Mouse (Mus musculus) left cerebral cortex, postnatal 25 days (tissue): ENCODE results near the gene Jaml. TPM values are rescaled to one million over a fixed set of nuclear protein-coding genes. Genes with fewer than 3 reads are reported as not detected.
A peak's percentile ranks its signal among the peaks of the same experiment; 100 is the strongest.

ENCODE experiments used
- DNase-seq, 2 experiments: peaks; one replicate each; pipeline ENCODE4 v3.0.0; 2022; ENCODE audit warnings: low spot score in 2 of 2, mixed read lengths in 1 of 2
- intact Hi-C: fragments of 180-260 bp; cut with DNase I; formaldehyde crosslinking; loops from one replicate; pipeline ENCODE4 v1.15.1; 2025
- total RNA-seq, 2 experiments: library from RNA; stranded (reverse); gene quantifications; 2 replicates each; pipeline ENCODE4 v1.2.3; 2021

Gene Jaml
- total RNA-seq, 2 experiments from 2014 or later = 0.87 to 0.89 TPM

DNA sequence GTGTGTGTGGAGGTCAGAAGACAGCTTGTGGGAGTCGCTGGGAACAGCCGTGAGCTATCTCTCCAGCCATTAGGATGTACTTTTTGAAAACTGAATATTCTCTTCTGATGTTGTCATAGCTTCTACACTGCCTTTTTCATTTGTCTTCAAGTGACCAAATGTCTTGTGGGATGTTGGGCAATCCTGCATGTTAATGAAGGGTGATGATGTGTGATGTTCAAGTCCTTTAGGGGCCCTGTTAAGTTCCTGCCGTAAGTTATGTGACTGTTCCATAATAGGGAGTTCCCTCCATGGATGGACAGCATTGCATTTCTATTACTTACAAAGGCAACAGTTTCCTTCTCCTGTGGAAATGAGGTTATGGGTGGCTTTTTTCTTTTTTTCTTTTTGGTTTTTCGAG, 12.2 kb upstream of the Jaml start:
- no peak for DNase-seq
- intact Hi-C loops = no loop called here

DNA sequence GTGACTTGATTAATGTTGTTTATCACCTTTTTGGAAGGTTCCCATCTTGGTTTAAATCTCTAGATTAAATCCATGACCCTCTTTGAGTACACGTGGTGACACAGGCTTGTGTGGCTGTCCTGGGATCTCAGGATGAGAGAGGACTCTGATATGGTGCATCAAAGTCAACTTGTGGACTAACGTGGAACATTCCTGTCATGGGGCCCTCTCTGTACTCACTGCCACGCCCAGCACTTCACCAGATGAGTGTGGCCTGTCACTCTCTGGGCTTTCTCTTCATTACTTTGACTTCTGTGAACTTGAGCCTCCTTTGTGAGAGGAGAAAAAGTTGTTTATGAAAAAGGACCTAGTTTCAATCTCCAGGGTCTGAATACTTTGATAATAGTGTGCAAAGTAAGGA, 7.2 kb upstream of the Jaml start:
- intact Hi-C loops = no loop called here
- no peak for DNase-seq

- intact Hi-C loops = no loop called here
- no peak for DNase-seq
Measured at GRCm38 (mm10) chr9:45077859-45078258, 1.1 kb upstream of the Jaml start.

GRCm38 (mm10) chr9:45083132-45083531, 4.1 kb downstream of the Jaml start:
- DNase-seq = no peak
- intact Hi-C loops = no loop called here

GRCm38 (mm10) chr9:45084556-45084955, 5.6 kb downstream of the Jaml start:
- intact Hi-C loops = no loop called here
- no peak for DNase-seq

DNA sequence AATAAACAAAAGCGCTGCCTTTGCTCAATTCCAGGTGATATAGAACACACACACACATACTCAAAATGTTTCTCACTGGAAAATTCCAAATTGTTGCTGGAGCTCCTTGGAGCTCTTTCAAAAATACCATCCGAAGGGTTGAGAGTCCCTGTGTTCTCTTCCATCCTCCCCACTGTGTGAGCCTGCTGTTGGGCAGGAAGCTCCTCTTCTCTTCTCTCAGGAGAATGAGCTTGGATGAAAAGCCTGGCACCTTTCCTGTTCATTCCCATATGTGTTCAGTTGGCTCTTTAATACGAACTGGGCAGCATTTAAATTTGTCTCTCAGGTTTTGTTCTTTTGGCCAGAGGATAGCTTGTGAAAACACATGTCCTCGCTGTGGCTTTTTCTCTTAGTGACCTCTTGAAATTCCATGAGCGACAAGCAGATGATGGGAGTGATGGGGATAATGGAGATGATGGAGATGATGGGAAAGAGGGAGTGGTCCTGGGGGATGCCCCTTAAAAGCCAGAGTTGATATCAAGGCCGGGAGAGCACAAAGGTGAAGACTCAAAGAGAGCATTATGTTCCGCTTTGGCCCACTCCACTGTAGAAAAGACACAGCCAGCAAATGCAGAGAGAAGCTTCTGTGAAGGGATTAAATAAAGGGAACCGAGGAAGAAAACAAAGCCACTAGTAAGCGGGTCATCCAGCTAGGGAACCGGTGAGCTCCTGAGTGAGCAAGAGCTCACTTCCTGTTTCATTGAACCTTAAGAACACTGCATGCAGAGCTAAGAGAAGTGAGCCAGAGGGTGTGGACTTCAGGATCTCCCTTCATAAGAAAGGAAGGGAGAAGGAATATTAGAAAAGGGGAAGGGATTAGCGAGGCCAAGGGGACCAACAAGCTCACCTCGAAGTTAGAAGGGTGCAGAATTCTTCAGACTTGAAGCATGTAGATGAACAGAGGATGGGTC, 7.0 kb downstream of the Jaml start:
- DNase-seq = no peak

DNA sequence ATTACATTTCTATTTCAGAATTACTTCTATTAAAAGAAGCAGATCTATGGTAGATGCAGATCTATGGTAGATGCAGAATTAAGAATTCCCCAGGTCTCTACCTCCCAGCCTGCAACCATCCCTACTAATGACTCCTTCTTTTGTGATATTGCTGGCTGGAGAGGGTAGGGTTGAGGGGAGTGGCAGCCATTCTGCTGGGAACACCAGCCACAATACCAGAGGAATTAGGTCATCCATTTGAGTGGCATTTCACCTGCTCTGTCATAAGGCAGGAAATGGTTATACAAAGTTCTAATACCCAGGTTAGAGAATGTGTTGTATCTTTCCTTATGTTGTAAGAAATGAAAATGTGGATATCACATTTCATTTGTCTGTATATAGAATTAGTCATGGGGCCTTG, 9.1 kb downstream of the Jaml start:
- DNase-seq = no peak

More for the DNA sequence above, 7.0 kb downstream of the Jaml start:
- intact Hi-C loops = no loop called here

GRCm38 (mm10) chr9:45090811-45091210, 11.8 kb downstream of the Jaml start:
- no peak for DNase-seq
- intact Hi-C loops = no loop called here

More for the DNA sequence above, 9.1 kb downstream of the Jaml start:
- intact Hi-C loops = no loop called here

- DNase-seq = no peak
- intact Hi-C loops = no loop called here
Measured at GRCm38 (mm10) chr9:45092641-45093040, 13.7 kb downstream of the Jaml start.

- intact Hi-C loops = no loop called here
- DNase-seq = no peak
Measured at GRCm38 (mm10) chr9:45095149-45095937, 16.4 kb downstream of the Jaml start.

DNA sequence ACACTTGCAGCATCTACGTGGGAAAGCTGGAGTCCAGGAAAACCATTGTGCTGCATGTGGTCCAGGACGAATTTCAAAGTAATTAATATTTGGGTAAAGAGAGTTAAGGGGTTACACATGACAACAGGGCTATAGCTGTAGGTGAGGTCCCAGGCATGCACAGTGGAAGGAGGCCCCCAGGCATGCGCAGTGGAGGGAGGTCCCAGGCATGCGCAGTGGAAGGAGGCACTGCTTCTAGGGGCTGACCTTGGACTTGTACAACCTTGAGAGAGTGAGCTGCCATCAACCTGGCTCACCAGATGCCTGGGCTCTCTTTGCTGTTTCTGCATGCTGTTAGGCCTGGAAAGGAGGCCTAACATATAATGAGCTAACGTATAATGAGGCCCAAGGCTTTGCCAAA, 18.9 kb downstream of the Jaml start:
- intact Hi-C loops = no loop called here
- DNase-seq = no peak

DNA sequence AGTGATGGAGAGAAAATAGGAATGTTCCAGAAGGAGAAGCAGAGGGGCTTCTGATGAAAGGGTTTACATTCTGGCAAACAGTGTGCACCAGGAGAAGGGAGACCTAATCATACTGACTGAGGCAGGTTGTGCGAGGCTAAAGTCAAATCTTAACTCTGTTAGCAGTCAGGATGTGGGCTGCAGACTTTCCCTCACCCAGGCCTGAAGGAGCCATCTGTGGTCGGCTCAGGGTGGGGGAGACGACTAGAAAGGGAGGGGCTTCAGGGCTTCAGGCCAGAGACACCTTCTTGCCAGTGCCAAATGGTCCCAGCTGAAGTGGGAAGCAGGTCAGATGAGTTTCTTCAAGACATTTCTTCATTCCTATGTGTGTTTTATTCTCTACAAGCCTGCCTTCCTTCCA, 19.4 kb downstream of the Jaml start:
- intact Hi-C loops = no loop called here
- no peak for DNase-seq

DNA sequence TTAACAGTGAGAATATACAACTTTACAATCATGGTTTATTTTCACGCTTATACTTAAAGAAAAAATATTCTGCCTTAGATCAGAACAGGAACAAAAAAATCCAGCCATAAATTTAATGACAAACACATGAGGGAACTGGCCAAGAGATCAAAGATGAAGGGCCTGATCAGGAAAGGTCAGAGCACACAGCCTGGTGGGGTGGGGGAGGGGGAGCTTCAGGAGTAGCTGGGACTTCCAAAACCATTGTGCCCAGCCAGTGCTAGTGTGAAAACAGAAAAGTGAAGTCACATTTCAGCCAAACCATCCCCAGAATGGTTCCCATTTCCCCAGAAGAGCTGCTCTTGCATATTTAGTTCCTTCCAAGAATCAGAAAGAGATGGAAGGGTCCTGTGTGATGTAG, 23.5 kb downstream of the Jaml start:
- intact Hi-C loops = no loop called here
- DNase-seq = no peak

DNA sequence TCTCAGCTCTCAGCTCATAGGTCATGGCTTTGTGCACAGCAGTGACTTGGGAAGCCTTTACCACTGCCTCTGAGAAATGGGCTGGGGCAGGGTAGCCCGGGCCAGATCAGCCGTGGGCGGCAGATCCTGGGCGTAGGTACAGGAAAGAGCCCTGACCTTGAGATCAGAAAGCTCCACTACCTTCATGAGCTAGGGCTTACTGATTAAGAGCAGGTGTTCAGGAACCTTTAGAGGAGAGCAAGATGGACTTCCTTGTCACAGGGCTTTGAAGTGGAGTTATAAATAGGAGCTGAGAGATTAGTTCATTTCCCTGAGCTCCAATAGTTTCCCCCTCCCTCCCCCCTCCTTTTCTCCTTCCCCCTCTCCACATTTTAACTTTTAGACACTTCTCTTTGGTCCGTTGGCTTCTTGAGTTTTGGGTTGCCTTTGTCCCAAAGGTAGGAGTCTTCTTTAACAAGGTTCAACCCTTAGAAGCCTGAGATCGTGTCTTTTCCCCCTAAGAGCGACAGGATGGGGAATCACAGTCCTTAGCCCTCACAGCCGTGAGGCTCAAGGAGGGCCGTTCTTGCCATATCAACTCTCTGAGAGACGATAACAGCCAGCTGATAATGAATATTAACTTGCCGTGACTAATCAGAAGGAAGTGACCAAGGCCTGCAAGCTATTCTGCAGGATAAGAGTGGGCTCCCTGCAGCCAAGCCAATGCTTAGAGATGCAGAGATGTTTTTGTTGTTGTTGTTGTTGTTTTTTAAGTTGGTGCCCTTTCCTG, 24.4 kb downstream of the Jaml start:
- no peak for DNase-seq
- intact Hi-C loops = no loop called here

DNA sequence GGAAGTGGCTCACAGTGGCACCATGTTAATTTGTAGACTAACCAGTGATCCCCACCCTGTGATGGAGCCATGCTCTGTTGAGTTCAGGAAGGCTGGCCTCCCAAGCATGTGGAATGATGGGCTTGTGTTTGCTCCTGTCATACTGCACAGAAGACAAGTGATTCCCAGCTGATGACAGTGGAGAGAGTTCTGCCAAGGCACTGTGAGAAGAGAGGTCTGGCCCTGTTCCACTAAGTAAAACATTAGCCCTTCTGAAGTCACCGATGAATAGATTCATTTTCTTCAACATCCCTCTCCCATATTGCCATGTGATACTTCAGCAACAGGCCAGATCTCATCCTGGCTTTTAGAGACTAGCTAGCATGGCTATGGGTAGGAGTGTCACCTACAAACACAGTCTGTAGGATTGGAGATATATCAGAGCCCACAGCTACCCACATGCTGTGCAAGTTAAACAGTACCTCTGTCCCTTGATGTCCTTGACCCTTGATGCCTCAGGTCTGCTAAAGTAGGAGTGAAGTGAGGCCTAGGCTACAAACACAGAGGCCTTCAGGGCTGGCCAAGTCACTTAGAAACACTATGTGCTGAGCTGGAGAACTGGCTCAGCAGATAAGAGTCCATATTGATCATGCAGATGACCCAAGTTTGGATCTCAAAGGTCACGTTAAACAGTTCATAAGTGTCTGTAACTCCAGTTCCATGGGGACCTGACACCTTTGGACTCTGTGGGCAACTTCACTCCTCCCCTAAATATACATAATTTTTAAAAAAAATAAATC, 26.8 kb downstream of the Jaml start:
- intact Hi-C loops = no loop called here
- DNase-seq = no peak

DNA sequence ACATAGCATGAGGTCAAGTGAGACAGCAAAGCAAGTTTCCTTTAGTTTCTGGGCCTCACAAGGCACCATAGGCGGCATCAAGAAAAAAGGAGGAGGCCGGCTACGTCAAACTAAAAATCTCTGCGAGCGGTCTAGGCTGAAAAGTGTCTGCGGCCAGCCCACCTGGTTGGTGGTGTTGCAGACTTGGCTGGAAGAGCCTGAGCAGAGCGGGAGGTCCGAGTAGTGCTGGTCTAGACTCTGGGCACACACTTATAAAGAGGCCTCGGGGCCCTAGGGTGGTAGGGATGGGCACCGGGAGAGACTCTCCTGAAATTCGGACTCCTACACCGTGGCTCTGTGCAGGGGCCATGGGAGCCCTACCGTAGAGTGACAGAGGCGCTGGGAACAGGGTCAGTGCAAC, 36.7 kb downstream of the Jaml start:
- DNase-seq = peak; percentile 73 to 86
- intact Hi-C loops = no loop called here

GRCm38 (mm10) chr9:45116819-45117218, 37.8 kb downstream of the Jaml start:
- no peak for DNase-seq
- intact Hi-C loops = no loop called here

DNA sequence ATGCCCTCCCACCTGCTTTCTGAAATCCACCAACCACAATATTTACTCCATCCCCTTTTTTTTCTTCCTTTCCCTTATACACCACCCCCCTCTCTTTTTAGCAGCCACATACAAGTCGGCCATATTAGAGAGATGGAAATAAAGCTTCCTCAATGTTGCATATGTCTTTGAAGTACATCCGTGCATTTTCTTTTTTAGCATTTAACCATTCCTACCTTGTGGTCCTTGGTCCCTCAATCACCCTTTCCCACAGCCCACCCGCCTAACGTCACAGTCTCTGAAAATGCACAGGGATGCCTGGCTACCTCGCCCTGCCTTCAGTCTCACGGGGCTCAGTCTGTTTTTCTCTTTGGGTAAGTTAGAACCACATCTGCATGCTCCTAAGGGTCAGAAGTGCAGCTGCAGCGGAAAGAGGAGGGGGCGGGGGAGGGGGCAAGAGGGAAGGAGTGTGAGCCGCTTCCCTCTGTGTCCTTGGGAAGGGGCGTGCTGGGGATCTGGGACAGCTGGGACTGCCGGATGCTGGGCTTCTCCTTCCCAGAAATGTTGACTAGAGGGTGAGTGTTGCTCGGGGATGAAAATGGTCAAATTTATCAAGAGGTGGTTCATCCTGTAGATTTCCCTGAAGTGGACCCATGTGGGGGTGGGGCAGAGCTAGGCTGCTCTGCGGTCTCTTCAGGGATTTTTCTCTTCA, 38.9 kb downstream of the Jaml start, which contains the start of gene Scn2b:
Scn2b (plus strand) TSS at position 42 of the 691 bp plus-strand sequence.
- intact Hi-C loops = no loop called here
- peak in 1 of 2 experiments; percentile 55 for DNase-seq

DNA sequence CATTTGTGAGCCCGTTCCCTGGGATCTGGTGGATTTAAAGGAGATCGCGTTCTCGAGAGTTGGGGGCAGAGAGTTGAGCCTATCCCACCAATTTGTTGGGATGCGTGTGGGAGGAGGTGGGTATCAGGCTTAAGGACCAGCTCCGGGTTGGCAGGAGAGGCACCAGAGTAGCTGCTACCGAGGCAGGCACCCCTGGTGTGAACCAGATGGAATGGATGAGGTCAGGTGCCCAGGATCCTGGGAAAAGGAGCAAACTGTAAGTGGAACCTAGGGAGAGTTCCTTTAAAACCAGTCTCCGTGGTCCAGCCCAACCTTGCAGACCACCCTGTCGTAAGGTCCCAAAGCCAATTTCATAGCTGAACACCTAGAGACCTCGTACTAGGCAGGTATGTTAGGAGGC, 39.6 kb downstream of the Jaml start:
- intact Hi-C loops = no loop called here
- DNase-seq = no peak
